Mouse (Mus musculus): ENCODE data around the gene Myh3.

GRCm38 (mm10) chr11:67150237-67150636, 72.1 kb downstream of the Myh3 start:
- no peak for TF ChIP-seq CTCF (IDR thresholded peaks at IDR 0.05; ENCODE audit: control insufficient read depth, insufficient read depth, insufficient replicate concordance, low read depth, low read length)
- TF ChIP-seq POLR2A (IDR thresholded peaks at IDR 0.05; ENCODE audit: control insufficient read depth, low read depth, low read length) = no peak

All from testis, adult 2 months (tissue).